Mouse (Mus musculus) embryonic facial prominence, embryonic 11.5 days (tissue): Measurements from ENCODE around the gene Cyp11a1. TPM values are rescaled to one million over a fixed set of nuclear protein-coding genes. Genes with fewer than 3 reads are reported as not detected.

ENCODE experiments used
- ATAC-seq: fragments of 200-750 bp; cut with Nextera tagmentation; replicated peaks from 2 replicates; pipeline ENCODE4 v1.8.0; 2017; ENCODE audit warnings: low read depth; ENCODE audit not compliant: insufficient number of reproducible peaks, low FRiP score, low TSS enrichment
- DNase-seq: peaks from one replicate; pipeline ENCODE4 v3.0.0-alpha.2; 2015; ENCODE audit warnings: low spot score
- H3K27ac ChIP-seq: fragments of 300-500 bp; sonication (generic); replicated peaks from 2 replicates; pipeline ENCODE4 v1.5.1; 2014; ENCODE audit warnings: mild to moderate bottlenecking, low read depth, low read length, control low read depth
- H3K27me3 ChIP-seq: fragments of 300-500 bp; sonication (generic); 2 replicates; pipeline ENCODE4 v1.6.1; 2014; ENCODE audit warnings: mild to moderate bottlenecking, low read length, moderate library complexity, mixed read lengths; ENCODE audit not compliant: control insufficient read depth, insufficient read depth
- H3K36me3 ChIP-seq: fragments of 300-500 bp; sonication (generic); replicated peaks from 2 replicates; pipeline ENCODE4 v1.6.1; 2014; ENCODE audit warnings: low read depth, mild to moderate bottlenecking, low read length, moderate library complexity, mixed read lengths; ENCODE audit not compliant: control insufficient read depth, insufficient read depth
- H3K4me1 ChIP-seq: fragments of 300-500 bp; sonication (generic); 2 replicates; pipeline ENCODE4 v1.6.1; 2014; ENCODE audit warnings: low read length, mixed read lengths; ENCODE audit not compliant: control insufficient read depth, insufficient read depth
- H3K4me2 ChIP-seq: fragments of 300-500 bp; sonication (generic); 2 replicates; pipeline ENCODE4 v1.6.1; 2014; ENCODE audit warnings: low read depth, mild to moderate bottlenecking, control low read depth, low read length, moderate library complexity
- H3K4me3 ChIP-seq: fragments of 300-500 bp; sonication (generic); 2 replicates; pipeline ENCODE4 v1.5.1; 2014; ENCODE audit warnings: low read depth, low read length, control low read depth
- H3K9ac ChIP-seq: fragments of 300-500 bp; sonication (generic); replicated peaks from 2 replicates; pipeline ENCODE4 v1.6.1; 2014; ENCODE audit warnings: mild to moderate bottlenecking, control low read depth, low read length
- H3K9me3 ChIP-seq: fragments of 300-500 bp; sonication (generic); replicated peaks from 2 replicates; pipeline ENCODE4 v1.6.1; 2016; ENCODE audit warnings: mild to moderate bottlenecking, low read length, inconsistent platforms, mixed read lengths; ENCODE audit not compliant: control insufficient read depth
- WGBS: fragments of 180-500 bp; shearing (Covaris S2); extraction: QIAGEN DNeasy Blood & Tissue Kit; methylation state at CpG from one replicate; pipeline ENCODE4 v1.1.7; 2014; 5-methylcytosine and 5-hydroxymethylcytosine counted together
- polyA plus RNA-seq: library from polyadenylated mRNA; unstranded; fragments of >200 nt; fragmentation: Nextera tagmentation; extraction: Ambion mirVana; gene quantifications from 2 replicates; pipeline ENCODE4 v1.2.1, GENCODE M21; 2014

The Cyp11a1 gene
- polyA plus RNA-seq, 1 experiment from 2014 or later: 0.18 TPM

DNA sequence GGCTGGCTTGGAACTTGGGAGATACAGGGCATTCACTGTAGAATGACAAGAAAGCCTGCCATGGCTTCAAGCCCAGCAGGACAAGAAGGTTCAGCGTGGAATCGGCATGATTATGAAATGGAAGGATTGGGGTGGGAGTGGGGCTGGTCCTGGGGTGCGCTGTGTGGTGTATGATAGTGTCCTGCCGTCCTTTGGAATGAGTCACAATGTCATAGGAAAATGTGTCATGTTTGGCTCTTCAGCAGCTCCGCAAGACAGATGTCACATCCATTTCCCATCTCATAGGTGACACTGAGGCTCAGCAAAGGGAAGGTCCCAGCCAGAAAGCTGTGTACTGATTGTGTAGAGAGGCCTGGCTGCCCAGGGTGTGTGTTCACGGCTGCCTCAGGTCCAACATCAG, 9.6 kb downstream of the Cyp11a1 start:
- no peak overlapping the region for H3K4me3 ChIP-seq
- 85% methylated on average over 6 of the region's 6 CpGs for WGBS
- no peak for ATAC-seq
- H3K27ac ChIP-seq: no peak overlapping the region
- H3K9me3 ChIP-seq: no peaks in the 10 kb centered on the region
- no peaks in the 10 kb centered on the region for H3K36me3 ChIP-seq
- H3K4me2 ChIP-seq: no peak overlapping the region
- DNase-seq: no peak
- no peak overlapping the region for H3K9ac ChIP-seq
- H3K27me3 ChIP-seq: no peaks in the 10 kb centered on the region
- no peaks in the 10 kb centered on the region for H3K4me1 ChIP-seq

DNA sequence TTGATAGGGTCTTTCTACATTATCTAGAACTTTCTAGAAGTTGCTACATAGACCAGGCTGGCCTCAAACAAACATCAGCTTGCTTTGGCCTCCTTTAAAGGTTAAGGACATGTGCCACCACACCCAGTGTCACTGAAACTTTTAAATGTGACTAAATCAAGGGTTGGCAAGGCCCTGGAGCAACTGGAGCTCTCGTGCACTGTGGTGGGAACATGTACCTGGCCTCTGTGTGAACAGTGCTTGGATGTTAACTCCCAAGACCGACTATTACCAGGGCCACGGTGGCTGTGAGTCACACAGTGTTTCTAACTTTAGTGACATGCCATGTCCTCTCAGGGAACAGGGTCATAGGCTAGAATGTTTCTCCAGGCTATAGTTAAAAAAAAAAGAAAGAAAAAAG, 10.8 kb downstream of the Cyp11a1 start:
- Histone ChIP-seq H3K4me1 (no peaks in the 10 kb centered on the region), H3K27ac (no peak overlapping the region), H3K36me3 (no peaks in the 10 kb centered on the region), H3K4me3 (no peak overlapping the region), H3K4me2 (no peak overlapping the region), H3K9me3 (no peaks in the 10 kb centered on the region), H3K27me3 (no peaks in the 10 kb centered on the region), H3K9ac (no peak overlapping the region)
- WGBS: 73% methylated on average over 3 of the region's 3 CpGs
- ATAC-seq: no peak
- DNase-seq: no peak

DNA sequence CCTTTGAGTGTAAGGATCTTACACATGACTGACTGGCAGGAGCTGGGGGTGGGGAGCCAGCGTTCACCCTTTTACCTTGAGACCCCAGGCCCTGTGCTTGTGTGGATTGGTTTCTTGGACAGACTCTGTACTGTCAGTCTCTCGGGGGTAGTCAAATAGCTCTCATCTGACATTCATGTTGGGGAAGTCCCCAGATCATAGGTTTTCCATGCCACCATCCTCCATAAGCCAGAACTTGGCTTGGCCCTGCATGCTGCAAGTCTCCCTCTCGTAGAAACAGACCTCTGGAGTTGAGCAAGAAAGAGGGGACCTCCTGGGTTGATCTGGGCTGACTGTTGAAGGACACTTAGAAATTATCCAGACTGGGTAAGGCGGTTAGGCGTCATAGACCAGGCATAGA, 12.2 kb downstream of the Cyp11a1 start:
- Histone ChIP-seq H3K9ac (no peak overlapping the region), H3K27ac (no peak overlapping the region), H3K27me3 (no peaks in the 10 kb centered on the region), H3K4me3 (no peak overlapping the region), H3K36me3 (no peaks in the 10 kb centered on the region), H3K9me3 (no peaks in the 10 kb centered on the region), H3K4me2 (no peak overlapping the region), H3K4me1 (no peaks in the 10 kb centered on the region)
- ATAC-seq: no peak
- WGBS: 91% methylated on average over 5 of the region's 5 CpGs
- no peak for DNase-seq

DNA sequence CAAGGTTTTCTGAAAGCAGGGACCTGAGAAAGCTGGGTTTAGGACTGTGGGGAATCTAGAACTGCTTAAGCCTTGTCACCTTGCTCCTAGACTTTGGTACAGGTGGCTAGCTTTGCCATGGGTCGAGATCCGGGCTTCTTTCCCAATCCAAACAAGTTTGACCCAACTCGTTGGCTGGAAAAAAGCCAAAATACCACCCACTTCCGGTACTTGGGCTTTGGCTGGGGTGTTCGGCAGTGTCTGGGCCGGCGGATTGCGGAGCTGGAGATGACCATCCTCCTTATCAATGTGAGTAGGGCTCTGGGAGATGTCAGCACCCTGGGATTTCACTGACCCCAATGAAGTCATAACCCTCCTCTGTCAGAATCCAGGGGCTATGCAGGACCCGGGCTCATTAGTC, 19.8 kb downstream of the Cyp11a1 start:
- WGBS: 92% methylated on average over 9 of the region's 9 CpGs
- Histone ChIP-seq H3K36me3 (no peaks in the 10 kb centered on the region), H3K27ac (no peak overlapping the region), H3K9ac (no peak overlapping the region), H3K4me3 (no peak overlapping the region), H3K4me2 (no peak overlapping the region), H3K9me3 (no peaks in the 10 kb centered on the region), H3K4me1 (no peaks in the 10 kb centered on the region), H3K27me3 (no peaks in the 10 kb centered on the region)
- DNase-seq (no peak), ATAC-seq (no peak)

DNA sequence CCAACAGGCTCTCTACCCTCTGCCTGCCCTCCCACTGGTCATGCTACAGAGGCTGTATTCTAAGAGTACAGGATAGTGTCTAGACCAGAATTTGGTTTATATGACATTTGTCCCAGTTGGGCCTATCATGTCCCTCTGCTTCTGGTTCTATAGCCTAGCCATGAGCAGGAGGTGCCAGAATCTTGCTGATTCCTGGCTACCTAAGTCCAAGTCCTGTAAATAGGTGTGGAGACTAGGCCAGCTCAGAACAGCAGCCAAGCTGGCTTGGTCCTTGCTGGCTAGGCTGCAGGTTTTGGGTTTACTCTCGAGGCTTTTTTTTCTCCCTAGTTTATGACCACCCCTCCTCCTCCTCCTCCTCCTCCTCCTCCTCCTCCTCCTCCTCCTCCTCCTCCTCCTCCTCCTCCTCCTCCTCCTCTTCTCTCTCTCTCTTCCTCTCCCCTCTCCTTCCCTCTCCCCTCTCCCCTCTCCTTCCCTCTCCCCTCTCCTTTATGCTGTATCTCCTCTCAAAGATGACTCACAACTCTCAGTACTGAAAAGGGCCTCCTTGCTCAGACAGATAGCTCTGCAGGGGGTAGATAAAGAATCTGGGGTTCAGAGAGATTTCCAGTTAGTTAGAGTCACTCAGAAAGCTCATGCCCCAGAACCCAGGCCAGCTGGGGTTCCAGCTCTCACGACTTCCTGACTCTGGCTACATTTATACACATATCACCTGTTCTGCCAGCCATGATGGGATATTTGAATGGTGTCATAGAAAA, 21.4 kb downstream of the Cyp11a1 start:
- no peaks in the 10 kb centered on the region for H3K36me3 ChIP-seq
- H3K4me3 ChIP-seq: no peak overlapping the region
- no peak for ATAC-seq
- no peak overlapping the region for H3K27ac ChIP-seq
- no peaks in the 10 kb centered on the region for H3K27me3 ChIP-seq
- no peak for DNase-seq
- H3K9ac ChIP-seq: no peak overlapping the region
- no peak overlapping the region for H3K4me2 ChIP-seq
- WGBS: 45% methylated on average over 2 of the region's 2 CpGs
- no peaks in the 10 kb centered on the region for H3K9me3 ChIP-seq
- H3K4me1 ChIP-seq: no peaks in the 10 kb centered on the region

DNA sequence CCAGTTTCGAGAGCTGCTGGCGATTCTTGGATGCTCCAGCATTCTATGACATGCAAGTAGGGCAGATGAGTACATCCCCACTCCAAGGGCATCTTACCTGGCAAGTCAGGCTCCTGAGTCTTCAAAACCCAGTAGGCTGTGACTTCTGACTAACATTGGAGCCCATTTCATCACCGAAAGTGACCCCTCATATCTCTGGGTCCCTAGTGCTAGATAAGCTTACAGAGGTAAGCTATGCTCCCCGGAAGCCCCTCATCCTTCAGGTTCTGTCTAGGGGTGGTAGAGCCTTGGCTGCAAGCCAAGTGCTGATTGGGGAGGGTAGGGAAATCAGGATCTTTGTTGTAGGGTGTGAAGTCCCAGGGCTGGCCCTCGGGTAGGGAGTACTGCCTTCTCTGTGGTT, 22.6 kb downstream of the Cyp11a1 start:
- ATAC-seq (no peak), DNase-seq (no peak)
- no peak overlapping the region for H3K4me3 ChIP-seq
- H3K9me3 ChIP-seq: no peaks in the 10 kb centered on the region
- WGBS: 79% methylated on average over 5 of the region's 5 CpGs
- H3K27me3 ChIP-seq: no peaks in the 10 kb centered on the region
- no peak overlapping the region for H3K9ac ChIP-seq
- H3K27ac ChIP-seq: no peak overlapping the region
- no peak overlapping the region for H3K4me2 ChIP-seq
- H3K36me3 ChIP-seq: no peaks in the 10 kb centered on the region
- no peaks in the 10 kb centered on the region for H3K4me1 ChIP-seq

DNA sequence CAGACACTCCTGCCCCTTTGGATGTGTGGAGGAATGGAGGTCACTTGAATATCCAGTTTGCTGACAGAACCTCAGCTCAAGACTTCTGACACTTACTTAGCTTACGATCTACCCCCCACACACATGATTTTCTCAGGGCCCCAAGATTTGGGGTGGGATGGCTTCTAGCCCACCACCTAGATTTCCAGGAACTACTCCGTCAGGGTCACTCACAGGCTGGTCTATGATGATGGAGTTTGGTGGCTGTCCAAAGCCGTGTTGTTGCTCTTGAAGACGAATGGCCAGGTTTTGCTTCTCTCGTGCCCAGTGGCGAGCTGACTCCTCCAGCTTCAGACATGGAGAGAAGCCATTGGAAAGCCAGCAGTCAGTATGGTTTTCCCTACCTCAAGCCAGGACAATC, 23.4 kb downstream of the Cyp11a1 start:
- Histone ChIP-seq H3K4me2 (no peak overlapping the region), H3K27me3 (no peaks in the 10 kb centered on the region), H3K36me3 (no peaks in the 10 kb centered on the region), H3K4me3 (no peak overlapping the region), H3K9ac (no peak overlapping the region), H3K4me1 (no peaks in the 10 kb centered on the region), H3K27ac (no peak overlapping the region), H3K9me3 (no peaks in the 10 kb centered on the region)
- WGBS: 88% methylated on average over 6 of the region's 6 CpGs
- no peak for DNase-seq
- ATAC-seq: no peak

DNA sequence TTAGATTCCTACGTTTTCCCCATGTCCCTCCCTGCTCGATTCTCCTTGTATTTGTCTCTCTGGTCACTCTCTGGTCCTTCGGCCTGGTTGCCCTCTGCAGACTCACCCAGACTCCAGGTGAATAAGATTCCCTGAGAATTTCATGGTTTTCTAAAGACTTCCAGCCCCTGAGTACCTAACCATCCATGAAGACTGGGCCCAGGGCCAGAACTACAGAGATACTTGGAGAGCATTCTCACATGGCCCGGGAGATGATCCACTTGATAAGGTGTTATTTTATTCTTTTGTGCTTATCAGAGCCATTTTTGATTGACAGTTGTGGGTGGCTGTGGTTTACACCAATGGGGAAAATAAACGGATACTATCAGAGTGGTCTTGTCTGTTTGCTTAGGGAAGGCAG, 25.7 kb downstream of the Cyp11a1 start:
- Histone ChIP-seq H3K4me3 (no peak overlapping the region), H3K4me2 (no peak overlapping the region), H3K9me3 (no peaks in the 10 kb centered on the region), H3K36me3 (no peaks in the 10 kb centered on the region), H3K27me3 (no peaks in the 10 kb centered on the region), H3K9ac (no peak overlapping the region), H3K4me1 (no peaks in the 10 kb centered on the region), H3K27ac (no peak overlapping the region)
- ATAC-seq (no peak), DNase-seq (no peak)
- WGBS: 73% methylated on average over 5 of the region's 5 CpGs
